Mouse (Mus musculus): ENCODE results near the gene Arf4. TPM values are rescaled to one million over a fixed set of nuclear protein-coding genes. Genes with fewer than 3 reads are reported as not detected.
A peak's percentile ranks its signal among the peaks of the same experiment; 100 is the strongest.
"Not testable (repeated sequence)": the region's sequence is repeated elsewhere in the genome, so short reads cannot be mapped to it uniquely, and the experiment has no call there.

The Arf4 gene
- total RNA-seq, 2 experiments from 2014 or later, result 53.4 to 71.0 TPM

DNA sequence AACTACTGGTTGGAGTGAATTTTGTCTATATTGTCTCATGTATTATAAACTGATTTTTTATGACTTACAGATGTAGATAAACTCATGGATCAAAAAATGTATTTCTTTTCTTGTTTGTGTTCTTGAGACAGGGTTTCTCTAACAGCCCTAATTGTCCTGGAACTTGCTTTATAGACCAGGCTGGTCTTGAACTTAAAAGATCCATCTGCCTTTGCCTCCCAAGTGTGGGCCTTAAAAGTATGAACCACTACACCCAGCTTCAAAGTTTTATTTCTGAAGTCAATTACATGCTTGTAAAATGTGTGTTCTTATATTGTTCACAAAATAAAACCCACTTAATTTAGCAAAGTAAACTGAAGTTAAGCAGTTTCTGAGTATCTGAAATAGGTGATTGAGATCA is 20.3 kb downstream of the Arf4 start:
- DNase-seq, result no peak
- intact Hi-C loops (cut with DNase I; ENCODE audit: low total_unique reads), result no loop called here

DNA sequence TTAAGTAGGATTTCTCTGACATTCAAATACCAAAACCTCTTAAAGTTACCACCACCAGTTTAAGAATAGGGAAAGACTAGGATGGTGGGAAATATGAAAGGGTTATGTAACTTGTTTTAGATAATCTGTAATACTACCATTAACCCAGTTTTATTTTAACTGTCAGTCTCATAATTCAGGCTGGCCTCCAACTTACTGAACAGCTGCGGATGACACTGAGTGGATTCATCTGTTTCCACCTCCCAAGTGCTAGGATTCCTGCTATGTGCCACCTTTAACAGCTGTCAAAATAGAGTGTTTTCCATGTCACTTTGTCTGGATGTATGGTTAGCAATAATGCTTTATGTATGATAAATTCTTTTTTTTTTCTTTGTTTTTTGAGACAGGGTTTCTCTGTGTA is 22.4 kb downstream of the Arf4 start:
- intact Hi-C loops (cut with DNase I; ENCODE audit: low total_unique reads), result no loop called here
- no peak for DNase-seq

DNA sequence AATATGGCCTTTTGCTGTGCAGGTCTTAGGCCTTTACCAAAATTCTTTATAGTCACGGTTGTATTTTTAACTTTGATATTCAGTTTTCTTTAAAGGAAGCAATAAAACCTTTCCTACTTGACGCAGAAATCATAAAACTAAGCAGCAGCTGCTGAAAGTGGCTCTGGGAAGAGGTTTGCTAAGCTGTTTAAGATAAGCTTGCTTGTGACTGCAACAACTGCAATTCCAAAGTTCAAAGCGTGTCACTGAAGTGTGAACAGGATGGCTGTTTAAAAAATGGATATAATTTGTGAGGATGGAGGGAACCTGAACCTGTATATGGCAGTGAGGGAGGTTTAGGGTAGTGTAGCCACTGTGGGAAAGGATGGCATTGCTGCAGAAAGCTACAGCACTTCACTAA is 24.1 kb downstream of the Arf4 start:
- DNase-seq, result no peak
- intact Hi-C loops (cut with DNase I; ENCODE audit: low total_unique reads), result no loop called here

DNA sequence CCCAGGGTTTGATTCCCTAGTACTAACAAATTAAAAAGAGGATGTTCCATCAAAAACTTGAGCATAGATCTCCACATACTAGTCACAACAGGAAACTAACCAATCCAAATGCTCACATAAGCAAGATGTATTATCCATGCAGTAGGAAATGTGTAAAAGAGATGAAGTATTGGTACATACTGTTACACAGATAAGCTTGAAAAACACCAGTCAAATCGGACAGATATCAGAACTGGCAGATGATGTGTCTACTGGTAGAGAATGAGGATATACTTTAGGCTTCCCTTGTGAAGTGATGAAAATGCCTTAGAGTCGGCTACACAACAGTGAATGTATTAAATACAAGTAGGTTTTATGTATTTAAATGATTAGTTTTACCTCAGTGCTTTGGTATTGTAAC is 24.6 kb downstream of the Arf4 start:
- no peak for DNase-seq
- intact Hi-C loops (cut with DNase I; ENCODE audit: low total_unique reads), result no loop called here

DNA sequence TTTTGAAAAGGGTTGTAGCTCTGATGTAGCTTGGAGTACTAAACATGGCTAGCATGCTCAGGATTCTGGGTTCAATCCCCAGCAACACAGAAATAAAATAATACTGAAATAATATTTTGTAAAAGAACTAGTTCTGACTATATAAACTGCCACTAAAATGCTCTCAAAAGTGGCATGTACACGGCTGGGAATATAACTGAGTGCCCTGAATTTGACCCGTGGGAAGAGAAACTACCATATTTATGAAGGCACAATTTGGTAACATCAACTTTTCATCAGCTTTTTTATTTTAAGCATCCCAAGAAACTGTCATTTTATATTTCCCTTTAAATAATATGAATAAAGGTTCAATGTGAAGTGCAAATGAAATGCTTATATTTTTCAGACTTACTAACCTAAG is 26.0 kb downstream of the Arf4 start:
- intact Hi-C loops (cut with DNase I; ENCODE audit: low total_unique reads), result no loop called here
- DNase-seq, result no peak

DNA sequence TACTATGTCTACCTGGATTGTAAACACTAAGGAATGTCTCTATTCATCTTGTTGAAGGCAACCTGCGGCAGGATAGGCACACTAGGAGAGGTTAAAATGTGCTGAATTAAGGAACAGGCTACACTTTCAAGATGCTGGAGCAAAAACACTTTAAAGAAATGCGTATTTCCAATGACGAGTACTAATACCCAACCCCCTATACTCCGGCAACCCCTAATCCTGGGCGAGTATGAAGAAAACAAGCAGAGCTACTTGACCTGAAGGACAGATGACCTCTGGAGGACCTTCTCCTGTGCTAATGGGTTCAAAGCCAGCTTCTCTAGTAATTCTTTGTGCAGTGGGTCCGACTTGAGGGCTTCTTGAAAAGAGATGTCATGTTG is 30.1 kb downstream of the Arf4 start:
- intact Hi-C loops (cut with DNase I; ENCODE audit: low total_unique reads), result no loop called here
- DNase-seq, result no peak

DNA sequence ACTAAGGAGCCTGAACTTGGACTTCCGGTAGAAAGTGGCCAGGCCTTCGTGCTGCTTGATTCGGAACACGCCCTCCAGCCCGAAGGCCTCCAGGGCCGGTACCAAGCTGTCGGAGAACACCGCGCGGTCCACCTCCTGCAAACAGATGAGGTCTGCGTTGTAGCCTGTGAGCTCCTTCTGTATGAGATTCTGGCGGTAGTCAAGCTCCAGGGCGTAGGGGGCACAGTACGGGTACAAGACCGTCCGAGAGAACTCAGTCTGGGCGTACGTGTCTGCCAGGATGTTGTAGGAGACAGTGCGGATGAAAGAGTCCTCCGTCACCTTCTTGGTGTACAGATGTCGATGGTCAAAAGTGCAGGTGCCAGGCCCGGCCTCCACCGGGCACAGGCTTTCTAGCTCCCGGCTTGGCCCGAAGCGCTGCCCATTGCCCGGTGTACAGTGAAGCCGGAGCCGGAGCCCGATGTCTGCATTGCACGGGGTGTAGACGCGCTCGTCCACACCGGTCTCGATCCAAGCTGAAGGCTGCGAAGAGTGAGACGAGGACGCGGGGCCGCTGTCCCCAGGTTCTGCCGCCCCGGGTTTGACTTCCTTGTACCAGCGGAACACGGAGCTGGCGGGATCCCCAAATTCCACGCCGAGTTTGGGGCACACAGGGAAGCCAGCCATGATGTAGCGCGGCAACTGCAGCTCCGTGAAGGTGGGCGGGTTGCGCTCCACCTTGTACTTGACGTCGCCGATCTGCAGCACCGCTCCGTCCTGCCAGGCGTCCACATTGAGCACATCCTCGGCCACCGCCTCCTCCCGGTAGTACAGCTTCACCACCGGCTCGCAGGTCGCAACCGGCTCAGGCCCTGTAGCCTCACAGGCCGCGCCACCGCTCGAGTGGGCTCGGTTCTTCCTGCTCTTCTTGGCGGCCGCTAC is 30.8 kb downstream of the Arf4 start:
- intact Hi-C loops (cut with DNase I; ENCODE audit: low total_unique reads), result no loop called here
- peak; percentile 44 for DNase-seq

DNA sequence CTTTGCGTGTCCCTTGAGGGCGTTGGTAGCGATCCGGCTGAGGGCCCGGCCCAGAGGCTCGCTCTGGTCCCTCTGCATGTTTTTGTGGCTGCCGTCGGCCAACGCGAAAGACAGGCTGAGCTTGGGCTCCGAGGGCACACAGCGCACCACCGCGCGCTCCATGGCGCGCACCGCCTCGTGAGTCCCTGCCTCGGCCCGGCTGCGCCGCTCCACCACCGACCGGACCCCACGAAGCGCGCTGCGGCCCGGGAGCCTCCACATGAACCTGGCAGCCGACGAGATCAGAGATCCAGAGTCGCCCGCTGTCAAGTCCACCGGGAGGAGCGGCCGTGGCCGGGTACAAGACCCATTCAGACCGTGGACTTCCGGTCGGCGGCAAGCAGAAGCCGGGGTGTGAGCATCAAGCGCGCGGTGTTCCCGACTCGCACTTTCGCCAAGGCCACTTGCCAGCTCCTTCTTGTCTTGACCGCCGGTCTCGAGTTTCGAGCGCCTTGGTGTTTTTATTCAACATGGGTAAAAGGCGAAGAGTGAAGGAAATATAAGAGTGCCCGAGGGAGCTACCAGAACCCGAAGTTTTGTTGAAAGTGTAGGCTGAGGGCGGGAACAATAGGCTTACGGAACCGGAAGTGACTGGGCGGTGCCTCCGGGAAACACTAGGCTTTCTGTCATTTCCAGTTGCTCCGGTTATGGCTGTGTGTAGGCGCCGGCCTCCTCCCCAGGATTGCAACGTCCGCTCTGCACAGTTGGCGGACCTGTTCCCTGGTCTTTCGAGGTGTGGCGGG is 31.6 kb downstream of the Arf4 start, which contains the start of gene Pde12:
TSS of gene Pde12 (minus strand) at position 592 of the 782 bp plus-strand sequence.
- intact Hi-C loops (cut with DNase I; ENCODE audit: low total_unique reads), result no loop called here
- peak; percentile 84 for DNase-seq

DNA sequence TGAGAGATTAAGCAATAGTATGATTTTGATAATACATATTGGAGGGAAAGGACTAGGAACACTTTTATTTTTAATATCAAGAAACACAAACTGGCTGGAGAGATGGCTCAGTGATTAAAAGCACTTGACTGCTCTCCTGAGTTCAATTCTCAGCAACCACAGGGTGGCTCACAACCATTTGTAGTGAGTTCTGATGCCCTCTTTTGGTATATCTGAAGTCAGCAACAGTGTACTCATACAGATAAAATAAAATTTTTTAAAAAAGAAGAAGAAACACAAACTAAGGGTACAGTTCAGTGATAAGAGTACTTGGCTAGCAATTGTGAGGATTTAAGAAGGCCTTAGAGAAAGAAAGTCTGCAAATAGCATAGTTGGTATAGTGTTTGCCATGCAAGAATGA is 33.1 kb downstream of the Arf4 start:
- DNase-seq, result no peak
- intact Hi-C loops (cut with DNase I; ENCODE audit: low total_unique reads), result no loop called here

DNA sequence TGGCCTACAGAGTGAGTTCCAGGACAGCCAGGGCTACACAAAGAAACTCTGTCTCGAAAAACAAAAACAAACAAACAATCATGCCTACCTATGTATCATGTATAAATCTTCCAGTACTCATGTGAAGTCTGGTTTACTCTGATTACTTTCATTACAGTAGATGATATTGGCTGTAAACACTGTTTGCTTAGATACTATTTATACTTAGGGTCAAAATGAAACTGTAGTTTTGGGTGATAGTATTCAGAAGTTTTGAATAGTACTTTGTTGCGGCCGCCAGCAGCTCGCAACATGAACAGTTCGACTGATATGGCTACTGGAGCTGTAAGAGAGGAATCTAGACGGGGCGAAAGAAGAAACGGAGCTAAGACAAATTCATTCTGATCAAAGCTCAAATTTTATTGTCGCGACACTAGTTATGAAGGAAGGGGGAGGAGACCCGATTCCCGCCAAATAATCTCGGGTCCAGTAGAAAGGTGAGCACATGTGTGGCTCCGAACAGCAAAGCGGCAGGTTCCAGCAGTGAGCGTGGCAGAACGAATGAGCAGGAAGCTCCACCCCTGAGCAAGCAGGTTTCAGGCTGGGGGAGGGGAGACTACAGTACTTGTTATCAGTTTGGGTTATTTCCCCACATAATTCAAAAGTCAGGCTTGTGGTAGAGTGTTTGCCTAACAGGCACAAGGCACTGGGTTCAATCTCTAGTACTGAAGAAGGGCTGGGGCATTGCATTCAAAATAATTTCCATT is 34.2 kb downstream of the Arf4 start:
- intact Hi-C loops (cut with DNase I; ENCODE audit: low total_unique reads); DNase-seq: not testable (repeated sequence)

DNA sequence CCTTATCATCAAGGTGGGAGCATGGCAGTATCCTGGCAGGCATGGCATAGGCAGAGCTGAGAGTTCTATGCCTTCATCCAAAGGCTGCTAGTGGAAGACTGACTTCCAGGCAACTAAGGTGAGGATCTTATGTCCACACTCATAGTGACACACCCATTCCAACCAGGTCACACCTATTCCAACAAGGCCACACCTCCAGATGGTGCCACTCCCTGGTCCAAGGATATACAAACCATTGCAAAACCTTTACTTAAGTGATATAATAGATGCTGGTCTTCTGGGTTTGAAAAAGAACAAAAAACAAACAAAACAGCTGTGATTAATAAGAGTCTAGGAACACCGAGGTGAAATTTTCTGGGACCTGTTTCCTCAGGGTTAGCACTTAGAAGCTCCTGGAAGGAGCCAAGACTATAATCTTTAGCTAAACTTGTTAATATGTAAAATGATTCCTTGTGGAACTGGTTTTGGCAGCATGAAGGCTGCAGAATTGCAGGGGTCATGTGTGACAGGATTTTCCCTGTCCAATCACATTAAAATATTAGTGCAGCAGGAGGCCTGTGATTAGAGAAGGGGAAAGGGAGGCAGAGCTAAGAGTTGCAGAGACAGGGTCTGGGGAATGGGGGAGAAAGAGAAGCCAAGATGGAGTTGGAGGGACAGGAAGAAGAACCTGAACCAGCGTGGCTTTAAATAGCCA is 36.7 kb downstream of the Arf4 start:
- DNase-seq; intact Hi-C loops (cut with DNase I; ENCODE audit: low total_unique reads): not testable (repeated sequence)

DNA sequence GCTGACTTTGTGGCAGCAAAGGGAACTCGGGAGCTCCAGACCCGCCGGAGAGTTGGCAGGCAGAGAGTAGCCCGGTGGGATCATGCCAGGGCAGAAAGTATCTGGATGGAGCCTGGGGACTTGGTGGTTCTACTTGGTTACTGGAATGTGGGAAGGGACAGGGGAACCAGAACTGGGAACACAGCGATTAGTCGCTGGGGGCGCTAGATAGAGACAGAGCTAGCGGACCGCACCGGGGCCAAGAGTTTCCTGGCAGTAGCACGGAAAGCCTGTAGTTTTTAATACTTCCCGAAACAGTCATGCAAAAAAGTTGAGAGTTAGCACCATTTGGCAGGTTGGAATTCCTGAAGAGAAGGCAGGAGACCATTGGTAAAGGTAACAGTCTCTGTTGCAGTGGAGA is 37.5 kb downstream of the Arf4 start:
- DNase-seq, result peak; percentile 47
- intact Hi-C loops (cut with DNase I; ENCODE audit: low total_unique reads), result no loop called here

DNA sequence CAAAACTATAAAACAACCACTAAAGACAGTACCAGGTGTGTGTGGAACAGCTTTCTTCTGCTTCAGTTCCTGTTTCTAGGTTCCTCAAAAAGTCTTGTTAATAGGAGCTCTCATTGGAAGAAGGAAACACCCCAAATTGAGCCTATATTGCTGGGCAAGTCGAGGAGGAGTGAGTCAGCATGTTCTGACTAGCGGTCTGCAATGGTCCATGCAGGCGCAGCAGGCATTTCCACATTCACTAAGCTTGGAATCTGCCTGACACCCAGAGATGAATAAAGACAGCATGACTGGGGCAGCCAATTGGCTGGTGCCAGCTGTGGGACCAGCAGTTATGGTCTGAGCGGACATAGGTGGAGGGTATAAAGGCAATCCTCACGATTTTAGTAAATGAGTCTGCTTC is 37.9 kb downstream of the Arf4 start:
- intact Hi-C loops (cut with DNase I; ENCODE audit: low total_unique reads), result no loop called here
- DNase-seq, result no peak

DNA sequence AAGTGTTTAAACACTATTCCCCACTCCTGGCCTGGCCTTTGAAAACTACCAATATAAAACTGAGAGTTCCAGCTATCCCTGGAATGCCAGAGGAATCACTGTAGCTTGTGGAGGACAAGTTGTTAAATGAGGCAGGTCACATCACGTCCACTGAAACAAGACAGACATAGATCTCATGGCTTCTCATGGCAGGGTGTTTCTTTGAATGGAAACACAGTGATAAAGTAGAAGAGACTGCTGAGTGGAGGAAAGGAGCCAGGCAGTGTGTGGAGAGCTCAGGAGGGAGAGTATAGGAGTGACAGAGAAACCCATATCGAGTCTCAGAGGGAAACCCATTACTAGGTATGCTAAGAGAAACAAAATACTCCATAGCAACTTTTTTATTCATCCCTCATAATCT is 52.9 kb downstream of the Arf4 start:
- intact Hi-C loops (cut with DNase I; ENCODE audit: low total_unique reads), result no loop called here
- no peak for DNase-seq

DNA sequence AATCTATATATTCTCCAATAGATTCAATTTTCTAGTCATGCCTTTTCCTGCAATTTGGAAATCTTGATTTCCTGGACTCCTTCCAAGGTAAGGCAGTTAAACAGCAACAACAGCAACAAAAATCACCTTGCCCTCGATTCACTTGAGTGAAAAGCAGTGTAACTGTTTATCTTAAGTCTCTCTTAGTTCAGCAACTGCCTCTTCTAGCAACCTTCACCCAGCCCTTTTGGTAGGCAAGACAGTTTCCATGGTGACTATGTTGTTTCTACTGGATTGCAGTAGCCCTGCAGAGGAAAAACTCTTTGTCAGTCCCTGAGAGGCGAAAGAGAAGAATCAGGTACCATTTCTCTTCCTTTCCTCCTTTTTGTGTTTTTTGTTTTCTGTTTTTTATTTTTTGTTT is 53.5 kb downstream of the Arf4 start:
- intact Hi-C loops (cut with DNase I; ENCODE audit: low total_unique reads), result no loop called here
- DNase-seq, result no peak

DNA sequence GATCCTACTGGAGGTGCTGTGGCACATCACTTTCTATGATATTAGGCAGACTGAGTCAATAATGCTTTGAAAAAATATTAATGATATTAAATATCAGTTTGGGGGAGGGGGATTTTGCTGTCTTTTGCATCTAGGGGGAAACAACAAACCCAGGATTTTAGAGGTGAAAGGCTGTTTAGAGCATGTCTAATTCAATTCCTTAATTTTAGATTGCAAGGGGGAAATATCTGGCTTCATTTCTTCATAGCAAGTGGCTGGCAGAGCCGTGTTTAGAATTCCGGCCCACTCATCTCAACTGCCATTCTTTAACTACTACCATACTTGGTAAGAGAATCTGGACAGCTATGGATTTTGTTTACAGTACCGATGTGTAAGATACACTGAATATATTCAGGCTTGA is 55.1 kb downstream of the Arf4 start, which contains the start of gene Dnah12:
TSS of gene Dnah12 (plus strand) at position 301 of the 400 bp plus-strand sequence.
- DNase-seq, result no peak
- intact Hi-C loops (cut with DNase I; ENCODE audit: low total_unique reads), result no loop called here

DNA sequence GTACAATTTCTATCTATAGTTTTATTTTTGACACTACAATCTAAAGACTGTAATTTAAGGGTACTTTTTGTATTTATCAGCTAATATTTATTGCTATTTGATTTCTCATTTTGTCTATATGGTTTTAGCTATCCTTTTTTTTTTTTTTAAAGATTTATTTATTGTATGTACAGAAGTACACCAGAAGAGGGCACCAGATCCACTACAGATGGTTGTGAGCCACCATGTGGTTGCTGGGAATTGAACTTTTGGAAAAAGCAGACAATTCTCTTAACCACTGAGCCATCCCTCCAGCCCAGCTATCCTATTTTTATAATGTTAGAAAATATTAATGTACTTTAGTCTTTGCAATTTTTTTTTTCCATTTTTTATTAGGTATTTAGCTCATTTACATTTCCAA is 60.0 kb downstream of the Arf4 start:
- no peak for DNase-seq
- intact Hi-C loops (cut with DNase I; ENCODE audit: low total_unique reads), result no loop called here

DNA sequence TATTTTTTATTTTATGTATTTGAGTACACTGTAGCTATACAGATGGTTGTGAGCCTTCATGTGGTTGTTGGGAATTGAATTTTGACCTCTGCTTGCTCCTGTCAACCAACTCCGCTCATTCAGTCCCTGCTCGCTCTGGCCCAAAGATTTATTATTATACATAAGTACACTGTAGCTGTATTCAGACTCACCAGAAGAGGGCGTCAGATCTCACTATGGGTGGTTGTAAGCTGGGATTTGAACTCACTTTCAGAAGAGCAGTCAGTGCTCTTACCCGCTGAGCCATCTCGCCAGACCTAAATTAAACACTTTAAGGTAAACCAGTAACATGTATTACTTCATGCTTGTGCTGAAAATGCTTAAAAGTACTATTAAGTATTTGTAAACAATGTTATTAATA is 67.4 kb downstream of the Arf4 start:
- intact Hi-C loops (cut with DNase I; ENCODE audit: low total_unique reads); DNase-seq: not testable (repeated sequence)

Data from gastrocnemius, postnatal 14 days (tissue).